Mouse (Mus musculus) urinary bladder, postnatal 14 days (tissue): ENCODE measurements around the gene Pdgfd.

ENCODE experiments used
- DNase-seq: peaks from one replicate; pipeline ENCODE4 v3.0.0; 2021; ENCODE audit warnings: low spot score

Gene Pdgfd

DNA sequence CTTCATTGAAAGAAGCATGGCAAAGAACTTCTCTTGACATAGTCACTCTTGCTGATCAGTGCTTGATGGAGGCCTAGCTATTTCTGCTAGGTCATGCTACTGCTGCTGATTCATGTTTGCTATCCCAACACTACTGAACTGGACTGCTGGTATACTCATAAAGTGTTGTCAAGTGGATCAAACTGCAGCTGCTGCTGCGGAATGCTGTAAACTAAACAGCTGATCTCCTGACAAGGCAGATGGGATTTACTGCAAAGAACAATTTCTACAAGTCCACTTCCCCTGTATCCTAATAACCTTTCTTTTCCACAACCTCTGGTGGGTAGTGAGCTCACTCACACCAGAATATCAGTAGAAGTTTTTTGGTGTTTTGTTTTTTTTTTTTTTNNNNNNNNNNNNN, 148.7 kb downstream of the Pdgfd start:
- DNase-seq: no peak

- no peak for DNase-seq
Observed at GRCm38 (mm10) chr9:6325408-6325807, 157.0 kb downstream of the Pdgfd start.

DNA sequence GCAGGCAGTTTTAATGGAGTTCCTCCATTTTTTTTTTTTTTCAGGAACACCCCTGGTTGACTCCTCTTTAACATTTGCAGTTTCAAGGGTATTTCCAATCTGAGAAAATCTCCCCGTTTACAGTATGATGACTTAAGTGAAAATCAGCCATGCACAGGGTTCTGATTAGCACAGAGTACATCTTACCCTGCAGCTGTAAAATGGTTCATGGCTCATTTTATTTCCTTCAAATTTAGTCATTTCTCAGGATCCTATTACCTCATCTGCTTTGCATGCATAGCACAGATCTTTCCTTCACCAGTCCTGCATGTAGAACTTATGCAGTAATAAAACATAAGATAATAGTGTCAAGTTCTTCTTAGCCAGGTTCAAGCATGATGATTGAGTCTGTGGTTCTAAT, 165.1 kb downstream of the Pdgfd start:
- DNase-seq: no peak

DNA sequence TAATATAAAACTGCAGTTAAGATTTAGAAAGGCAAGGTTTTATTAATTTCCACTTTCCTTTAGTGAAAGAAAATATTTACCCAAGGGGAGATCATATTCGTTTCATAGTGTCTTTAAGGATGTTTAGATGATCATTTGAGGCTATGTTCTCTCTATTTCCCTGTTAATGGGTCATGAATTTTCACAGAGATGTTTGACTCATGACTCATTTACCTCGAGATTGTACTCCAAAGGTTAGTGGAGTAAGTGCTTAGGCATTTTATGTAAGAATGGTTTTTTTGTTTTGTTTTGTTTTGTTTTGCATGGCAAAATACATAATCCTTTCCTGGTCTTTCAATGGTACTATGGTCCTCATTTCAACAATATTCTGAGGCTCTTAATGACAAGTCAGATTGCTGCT, 167.9 kb downstream of the Pdgfd start:
- no peak for DNase-seq

- DNase-seq: no peak
Observed at GRCm38 (mm10) chr9:6337891-6338290, 169.5 kb downstream of the Pdgfd start.

DNA sequence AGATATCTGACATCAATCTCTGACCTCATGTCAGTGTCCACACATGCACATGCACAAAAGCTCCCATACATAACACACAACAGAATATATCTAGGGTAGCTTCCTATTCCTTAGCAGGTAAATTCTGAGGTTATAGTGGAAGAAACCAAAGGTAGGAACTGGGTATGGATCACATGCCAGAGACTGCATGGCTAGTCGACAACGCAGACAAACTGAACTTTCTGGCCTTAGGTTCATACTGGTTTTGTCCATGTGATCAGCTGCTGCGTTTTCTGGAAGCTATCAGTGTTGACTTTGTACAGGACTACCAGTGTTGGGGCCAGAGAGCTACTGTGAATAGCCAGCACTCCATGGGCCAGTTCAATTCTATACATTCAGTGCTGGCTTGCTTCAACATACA, 170.0 kb downstream of the Pdgfd start:
- DNase-seq: no peak

DNA sequence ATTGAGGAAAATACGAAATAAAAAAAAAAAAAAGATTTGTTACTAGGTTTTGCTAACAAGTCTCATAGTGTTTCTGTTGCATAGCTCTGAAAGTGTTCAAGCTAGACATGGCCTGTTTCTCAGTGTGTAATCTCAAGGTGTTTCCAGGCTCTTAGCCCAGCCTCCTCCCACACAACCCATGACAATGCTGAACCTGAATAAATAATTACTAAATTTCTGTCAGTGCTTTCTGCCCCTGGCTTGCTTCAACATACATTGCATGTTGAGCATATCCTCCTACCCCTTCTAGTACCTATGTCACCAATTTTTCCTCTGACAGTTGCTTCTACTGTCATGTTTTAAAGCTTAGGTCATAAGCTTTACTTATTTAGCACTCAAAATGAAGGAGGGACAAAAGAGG, 171.0 kb downstream of the Pdgfd start:
- no peak for DNase-seq

DNA sequence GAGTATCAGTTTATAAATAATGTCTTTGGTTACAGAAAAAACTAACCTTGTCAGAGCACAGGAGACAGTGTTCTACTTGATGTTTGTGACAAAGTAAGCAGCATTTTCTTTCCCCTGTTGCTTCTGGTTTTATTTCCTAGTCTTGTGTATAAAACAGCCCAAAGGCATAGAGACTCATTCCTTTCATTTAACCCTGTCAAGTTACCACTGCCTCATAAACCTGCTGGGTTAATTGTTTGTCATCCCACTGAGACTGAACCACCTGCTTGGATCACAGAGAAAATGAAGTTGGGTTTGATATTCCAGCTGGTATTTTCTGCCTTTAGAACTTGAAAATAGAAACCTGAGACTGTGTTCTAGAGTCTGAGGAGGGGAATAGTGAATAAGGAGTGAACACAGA, 172.4 kb downstream of the Pdgfd start:
- DNase-seq: no peak

- DNase-seq: no peak
Observed at GRCm38 (mm10) chr9:6342854-6343253, 174.5 kb downstream of the Pdgfd start.

DNA sequence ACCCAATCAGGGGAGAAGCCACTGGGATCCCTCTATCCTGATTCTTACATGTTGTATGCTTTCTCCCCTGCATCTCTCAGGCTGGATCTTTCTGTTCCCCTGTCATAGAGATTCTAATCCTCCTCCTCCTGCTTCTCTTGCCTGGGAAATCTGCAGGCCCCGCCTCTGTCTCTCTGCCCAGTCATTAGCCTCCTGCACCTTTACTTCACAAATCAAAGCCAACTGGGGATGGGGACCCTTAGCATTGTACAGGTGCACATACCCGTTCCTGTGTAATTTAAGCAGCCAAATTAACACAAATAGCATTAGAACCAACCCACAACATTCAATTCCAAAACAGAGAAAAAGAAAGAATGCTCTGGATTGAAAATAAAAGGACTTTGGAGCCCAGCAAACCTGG, 176.1 kb downstream of the Pdgfd start:
- DNase-seq: no peak

- DNase-seq: no peak
Observed at GRCm38 (mm10) chr9:6344924-6345323, 176.5 kb downstream of the Pdgfd start.

DNA sequence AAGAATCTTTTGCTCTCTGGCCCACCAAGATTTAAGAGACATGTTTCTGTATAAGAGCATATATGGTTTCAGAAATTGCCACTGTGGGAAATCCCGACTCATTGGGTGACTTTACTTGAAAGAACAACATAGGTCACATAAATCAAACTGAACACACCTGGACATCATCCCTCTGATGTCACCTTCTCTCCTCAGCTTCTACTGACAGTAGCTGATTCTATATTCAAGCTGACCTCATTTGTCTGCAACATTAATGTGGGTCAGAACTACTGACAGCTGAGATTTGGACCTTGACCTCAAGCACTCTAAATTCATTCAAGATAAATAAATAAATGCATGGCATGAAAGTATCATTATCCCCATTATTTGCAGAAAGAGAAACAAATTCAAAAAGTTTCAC, 177.0 kb downstream of the Pdgfd start:
- DNase-seq: no peak

GRCm38 (mm10) chr9:6353257-6353960, 185.0 kb downstream of the Pdgfd start:
- no peak for DNase-seq

- DNase-seq: no peak
Observed at GRCm38 (mm10) chr9:6360795-6361194, 192.4 kb downstream of the Pdgfd start.

- no peak for DNase-seq
Observed at GRCm38 (mm10) chr9:6366550-6366949, 198.2 kb downstream of the Pdgfd start.

DNA sequence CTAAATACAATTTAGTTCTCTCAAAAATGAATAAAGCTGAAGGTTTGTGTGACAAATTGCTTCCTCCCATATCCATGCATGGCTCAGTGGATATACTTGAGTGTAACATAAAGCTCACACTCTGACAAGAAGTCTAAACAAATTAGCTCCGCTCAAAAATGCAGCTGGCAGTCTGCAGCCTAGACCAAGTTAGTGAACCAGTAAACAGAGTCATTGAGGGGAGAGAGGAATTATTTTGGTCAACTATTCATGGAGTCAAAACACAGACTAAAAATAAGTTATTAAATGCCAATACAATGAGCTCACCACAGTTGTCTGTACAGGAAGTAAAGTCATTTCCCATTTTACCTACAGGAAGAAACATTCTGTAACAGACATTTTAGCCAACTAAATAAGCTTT, 233.4 kb downstream of the Pdgfd start:
- no peak for DNase-seq

DNA sequence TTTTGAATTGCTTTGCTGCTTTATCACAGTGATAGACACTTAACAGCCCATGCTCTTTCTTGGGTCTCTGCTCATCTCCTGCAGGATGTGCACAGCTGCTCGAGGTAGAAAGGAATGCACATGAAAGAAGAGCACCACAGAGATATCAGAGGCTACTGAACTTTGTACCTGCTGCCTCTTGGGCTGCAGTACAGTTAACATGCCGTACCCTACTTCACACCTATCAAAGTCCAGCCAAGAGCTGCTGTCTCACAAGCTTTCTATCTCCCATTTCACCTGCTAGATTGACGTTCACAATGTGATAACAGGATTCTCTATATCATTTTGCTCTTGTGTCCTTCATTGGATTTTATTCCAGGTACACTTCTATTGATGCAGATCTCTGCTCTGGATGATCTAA, 238.2 kb downstream of the Pdgfd start:
- DNase-seq: no peak

DNA sequence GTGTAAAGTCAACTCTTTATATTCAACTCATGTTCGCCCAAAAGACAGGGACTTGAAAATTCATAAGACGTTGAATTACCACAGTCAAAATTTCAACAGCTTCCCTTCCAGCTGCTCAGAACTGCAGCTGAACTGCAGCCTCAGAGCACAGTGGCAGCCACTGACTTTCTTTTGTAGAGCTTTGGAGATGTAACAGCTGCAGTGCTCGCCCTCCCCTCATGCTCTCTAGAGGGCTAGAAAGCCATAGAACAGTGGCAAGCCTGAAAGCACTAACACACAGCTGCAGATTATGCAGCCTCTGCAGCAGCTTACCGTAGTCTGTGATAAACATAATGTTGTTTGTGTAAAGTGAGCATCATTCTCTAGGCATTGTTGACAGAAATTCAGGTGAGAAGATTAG, 239.6 kb downstream of the Pdgfd start:
- no peak for DNase-seq

DNA sequence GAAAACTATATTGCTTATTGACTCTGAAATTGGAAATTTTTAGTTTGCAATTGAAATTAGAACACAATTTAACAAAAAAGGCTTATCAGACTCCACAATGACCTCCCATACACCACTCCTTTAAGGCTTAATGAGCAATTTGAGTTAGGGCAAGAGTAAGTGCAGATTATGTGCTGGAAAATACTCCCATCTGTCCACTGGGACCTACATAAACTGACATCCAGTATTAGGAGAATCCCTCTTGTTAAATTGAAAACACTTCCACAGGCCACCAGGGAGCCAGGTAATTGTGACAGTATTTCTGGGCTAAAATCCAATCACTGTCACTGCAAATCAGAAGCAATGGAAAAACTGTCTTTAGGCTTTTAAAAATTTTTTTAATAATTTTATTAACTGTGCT, 256.2 kb downstream of the Pdgfd start:
- no peak for DNase-seq
